8 mouse cellular contexts compared by ENCODE assay signal in the genomic region with DNA sequence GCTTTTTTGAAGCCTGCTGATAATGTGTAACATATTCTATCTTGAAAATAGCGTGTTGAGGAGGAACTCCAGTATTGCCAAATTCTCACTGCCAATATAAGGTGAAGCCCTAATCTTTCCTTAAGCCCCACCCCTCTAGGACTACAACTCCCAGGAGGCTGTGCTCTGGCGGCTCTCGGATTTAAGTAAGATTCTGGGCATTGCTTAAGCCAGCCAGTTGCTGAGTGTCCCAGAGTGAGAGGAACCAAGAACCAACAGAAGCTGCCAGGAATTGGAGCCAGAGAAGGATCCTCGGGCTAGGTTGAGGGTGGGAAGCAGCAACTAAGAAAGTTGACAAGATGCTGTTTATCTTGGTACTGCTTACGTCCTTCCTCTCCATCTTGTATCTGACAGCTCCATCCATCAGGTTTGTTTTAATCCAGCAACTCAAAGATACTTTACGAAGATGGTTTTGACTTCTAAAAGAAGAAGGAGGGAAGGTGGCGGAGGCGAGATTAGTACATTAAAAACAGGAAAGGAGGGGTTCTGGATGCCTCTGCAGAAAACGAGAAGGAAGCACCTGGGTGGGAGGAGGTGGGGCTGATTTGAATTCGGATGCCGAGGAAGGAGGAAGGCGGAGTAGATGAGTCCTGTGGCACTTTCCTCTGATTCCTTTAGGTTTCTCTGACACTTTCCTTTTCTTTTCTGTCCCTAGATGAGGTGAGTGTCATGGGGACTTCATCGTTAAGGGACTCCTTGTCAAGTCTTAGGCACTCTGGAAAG. TPM values are rescaled to one million over a fixed set of nuclear protein-coding genes. Genes with fewer than 3 reads are reported as not detected.
DNase-seq lines count a peak whose midpoint lies in the region; ATAC-seq lines count a peak whose summit lies in the region.

Gene Rdh12, plus strand, starts transcription at position 212 of the 762 bp plus-strand sequence.

- H3K27me3 ChIP-seq in forebrain, embryonic 13.5 days = no peaks in the 10 kb centered on the region
- H3K27me3 ChIP-seq in hindbrain, embryonic 13.5 days = peaks cover 2% of the 10 kb centered on the region; the same call in 1 of the 2 replicates
- no peaks in the 10 kb centered on the region for H3K27me3 ChIP-seq in limb, embryonic 10.5 days (ENCODE audit: low read depth, poor library complexity, severe bottlenecking)
- H3K27me3 ChIP-seq in midbrain, embryonic 12.5 days = no peaks in the 10 kb centered on the region

- ATAC-seq in forebrain, embryonic 13.5 days = peak; percentile 73
- ATAC-seq in hindbrain, embryonic 13.5 days (ENCODE audit: low FRiP score) = no peak
- no peak; the same call in 1 of the 2 replicates for ATAC-seq in midbrain, embryonic 12.5 days (ENCODE audit: low FRiP score, low read depth)

- WGBS in forebrain, embryonic 13.5 days = 5% methylated on average over 13 of the region's 13 CpGs
- WGBS in hindbrain, embryonic 13.5 days = 5% methylated on average over 13 of the region's 13 CpGs
- WGBS in limb, embryonic 10.5 days = 5% methylated on average over 13 of the region's 13 CpGs
- 6% methylated on average over 13 of the region's 13 CpGs for WGBS in midbrain, embryonic 12.5 days

- peak within 1 kb of the TSS; percentile 58 for H3K9ac ChIP-seq in forebrain, embryonic 13.5 days
- peak within 1 kb of the TSS; percentile 40; the same call in 1 of the 2 replicates for H3K9ac ChIP-seq in hindbrain, embryonic 13.5 days
- H3K9ac ChIP-seq in midbrain, embryonic 12.5 days (replicated peaks) = peak within 1 kb of the TSS; percentile 21; the same call in 1 of the 2 replicates

- H3K4me1 ChIP-seq in brown adipose tissue, adult 24 weeks (ENCODE audit: control insufficient read depth, insufficient read depth, insufficient read length, low read length) = no peaks in the 10 kb centered on the region
- no peaks in the 10 kb centered on the region for H3K4me1 ChIP-seq in forebrain, embryonic 13.5 days
- peaks cover 6% of the 10 kb centered on the region; the same call in 1 of the 2 replicates for H3K4me1 ChIP-seq in hindbrain, embryonic 13.5 days (replicated peaks)
- peaks cover 6% of the 10 kb centered on the region; the same call in 1 of the 2 replicates for H3K4me1 ChIP-seq in limb, embryonic 10.5 days
- peaks cover 5% of the 10 kb centered on the region for H3K4me1 ChIP-seq in midbrain, embryonic 12.5 days

- peak within 1 kb of the TSS; percentile 43 for H3K4me3 ChIP-seq in brown adipose tissue, adult 24 weeks (ENCODE audit: insufficient read depth, low read depth, low read length)
- H3K4me3 ChIP-seq in forebrain, embryonic 13.5 days = peak within 1 kb of the TSS; percentile 44
- peak within 1 kb of the TSS; percentile 42 for H3K4me3 ChIP-seq in hindbrain, embryonic 13.5 days
- peak within 1 kb of the TSS; percentile 55 for H3K4me3 ChIP-seq in limb, embryonic 10.5 days
- H3K4me3 ChIP-seq in midbrain, embryonic 12.5 days = peak within 1 kb of the TSS; percentile 44

- H3K27ac ChIP-seq in brown adipose tissue, adult 24 weeks (replicated peaks; ENCODE audit: low read depth, low read length) = no peak within 1 kb of the TSS
- no peak within 1 kb of the TSS for H3K27ac ChIP-seq in forebrain, embryonic 13.5 days
- H3K27ac ChIP-seq in hindbrain, embryonic 13.5 days = no peak within 1 kb of the TSS
- H3K27ac ChIP-seq in limb, embryonic 10.5 days = peak within 1 kb of the TSS; percentile 53
- H3K27ac ChIP-seq in midbrain, embryonic 12.5 days (replicated peaks) = no peak within 1 kb of the TSS

- DNase-seq in kidney, adult 18-20 months = peak; percentile 19
- no peak for DNase-seq in kidney, adult 9 months
- peak; percentile 30 for DNase-seq in limb, embryonic 10.5 days (ENCODE audit: low spot score)
- DNase-seq in spleen, adult 12 weeks (ENCODE audit: low spot score) = peak; percentile 3

- H3K4me2 ChIP-seq in forebrain, embryonic 13.5 days = peak within 1 kb of the TSS; percentile 72
- peak within 1 kb of the TSS; percentile 61 for H3K4me2 ChIP-seq in hindbrain, embryonic 13.5 days
- peak within 1 kb of the TSS; percentile 65 for H3K4me2 ChIP-seq in midbrain, embryonic 12.5 days (replicated peaks)

- H3K36me3 ChIP-seq in forebrain, embryonic 13.5 days (ENCODE audit: poor library complexity, severe bottlenecking) = no peaks in the 10 kb centered on the region
- no peaks in the 10 kb centered on the region for H3K36me3 ChIP-seq in hindbrain, embryonic 13.5 days
- H3K36me3 ChIP-seq in limb, embryonic 10.5 days = no peaks in the 10 kb centered on the region
- H3K36me3 ChIP-seq in midbrain, embryonic 12.5 days = no peaks in the 10 kb centered on the region

- no peaks in the 10 kb centered on the region for H3K9me3 ChIP-seq in forebrain, embryonic 13.5 days (replicated peaks)
- H3K9me3 ChIP-seq in hindbrain, embryonic 13.5 days = no peaks in the 10 kb centered on the region
- H3K9me3 ChIP-seq in limb, embryonic 10.5 days (replicated peaks) = no peaks in the 10 kb centered on the region
- no peaks in the 10 kb centered on the region for H3K9me3 ChIP-seq in midbrain, embryonic 12.5 days

RNA-seq across cellular contexts. Expression of gene Rdh12, which starts in this region (rescaled TPM):
- polyA plus RNA-seq in brown adipose tissue, adult 24 weeks (2012; ENCODE audit: insufficient read depth, insufficient read length, missing spikeins) = not detected in 2 replicates
- 1.0 and 1.5 TPM in 2 replicates for polyA plus RNA-seq in forebrain, embryonic 13.5 days (2015; fragmentation: Nextera tagmentation; extraction: Ambion mirVana)
- 0.40 and 1.1 TPM in 2 replicates for polyA plus RNA-seq in hindbrain, embryonic 13.5 days (2015; fragmentation: Nextera tagmentation; extraction: Ambion mirVana)
- 1.9 and 2.6 TPM in 2 replicates for polyA plus RNA-seq in limb, embryonic 10.5 days (2016; fragmentation: Nextera tagmentation; extraction: Ambion mirVana)
- 1.8 and 2.1 TPM in 2 replicates for polyA plus RNA-seq in midbrain, embryonic 12.5 days (2016; fragmentation: Nextera tagmentation; extraction: Ambion mirVana)
